Mouse (Mus musculus) liver, embryonic 14.5 days (tissue): Measurements from ENCODE around the gene Nek4.
A peak's percentile ranks its signal among the peaks of the same experiment; 100 is the strongest.

ENCODE experiments used
- CTCF ChIP-seq: IDR thresholded peaks from 2 replicates; pipeline ENCODE4 v1.5.1; 2016; ENCODE audit warnings: antibody characterized with exemption, low read depth, control low read depth
- EP300 ChIP-seq: IDR thresholded peaks from 2 replicates; pipeline ENCODE4 v1.6.1; 2016; ENCODE audit warnings: antibody characterized with exemption, low read depth

DNA sequence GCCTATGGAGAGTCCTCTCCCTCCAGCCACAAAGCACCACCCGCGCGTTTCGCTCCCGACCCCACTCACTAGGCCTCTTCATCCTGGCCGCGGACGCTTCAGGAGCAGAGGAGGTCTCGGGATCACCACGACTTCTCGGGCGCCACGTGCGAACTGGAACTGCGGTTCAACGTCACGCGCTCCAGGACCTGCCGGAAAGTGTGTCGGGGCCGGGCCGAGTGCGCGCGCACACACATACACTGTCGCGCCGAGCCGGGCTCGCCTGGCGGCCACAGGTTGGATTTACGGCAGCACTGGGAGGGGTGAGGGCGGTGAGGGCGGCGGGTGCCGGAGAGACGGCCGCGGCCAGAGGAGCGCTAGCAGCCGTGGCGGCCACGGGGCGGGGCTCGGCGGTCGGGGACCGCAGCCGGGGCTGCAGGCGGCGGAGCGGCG, 67.7 kb downstream of the Nek4 start, which contains the start of the genes Pbrm1 and Gnl3:
- peak; percentile 63 for TF ChIP-seq CTCF
- no peak for TF ChIP-seq EP300
